Mouse (Mus musculus) CH12.LX (cell line): Measurements from ENCODE around the gene Hdc. TPM values are rescaled to one million over a fixed set of nuclear protein-coding genes. Genes with fewer than 3 reads are reported as not detected.
"Not testable (repeated sequence)": the region's sequence is repeated elsewhere in the genome, so short reads cannot be mapped to it uniquely, and the experiment has no call there.

Experiments
- DNase-seq: peaks from one replicate; pipeline ENCODE4 v3.0.0-alpha.2; 2013; ENCODE audit errors: extremely low read depth
- H3K27ac ChIP-seq: 2 replicates; pipeline ENCODE4 v1.5.1; 2012; ENCODE audit warnings: low read depth, mild to moderate bottlenecking, control low read depth, moderate library complexity; ENCODE audit not compliant: insufficient read depth
- H3K27me3 ChIP-seq: replicated peaks from 2 replicates; pipeline ENCODE3; 2012; ENCODE audit warnings: inconsistent platforms
- H3K36me3 ChIP-seq, 2 experiments: replicated peaks in 1 of 2; 2 replicates each; pipeline versions ENCODE3 to v1.6.1; 2012; ENCODE audit warnings: inconsistent platforms in 1 of 2, low read length in 1 of 2, mild to moderate bottlenecking in 1 of 2, mixed read lengths in 1 of 2, moderate library complexity in 1 of 2; ENCODE audit not compliant: control insufficient read depth in 1 of 2, insufficient read depth in 1 of 2
- H3K4me1 ChIP-seq, 2 experiments: 2 replicates each; pipeline ENCODE4 v1.6.1; 2012; ENCODE audit warnings: inconsistent platforms in 1 of 2, moderate library complexity in 1 of 2; ENCODE audit not compliant: insufficient read depth in 2 of 2, control insufficient read depth in 1 of 2
- H3K4me2 ChIP-seq: 2 replicates; pipeline ENCODE4 v1.6.1; 2012; ENCODE audit warnings: low read depth, mild to moderate bottlenecking, control low read depth; ENCODE audit not compliant: poor library complexity, insufficient read depth, severe bottlenecking
- H3K4me3 ChIP-seq, 3 experiments: fragments of 150-350 bp in 1 of 3; sonication (generic) in 1 of 3; replicated peaks in 1 of 3; 2 replicates each; pipeline versions ENCODE3 to v1.5.1; 2011 to 2012; ENCODE audit warnings: low read depth in 2 of 3, low read length in 2 of 3, mild to moderate bottlenecking in 2 of 3, moderate library complexity in 2 of 3, control low read depth in 1 of 3, improper control_type of control experiment in 1 of 3, inconsistent platforms in 1 of 3, mixed read lengths in 1 of 3; ENCODE audit not compliant: poor library complexity in 1 of 3
- H3K79me2 ChIP-seq: replicated peaks from 2 replicates; pipeline ENCODE4 v1.6.1; 2012; ENCODE audit warnings: mild to moderate bottlenecking, moderate library complexity; ENCODE audit not compliant: control insufficient read depth, poor library complexity, insufficient read depth, severe bottlenecking; ENCODE audit errors: extremely low read depth
- H3K9ac ChIP-seq: 2 replicates; pipeline ENCODE4 v1.6.1; 2012; ENCODE audit warnings: low read depth, mild to moderate bottlenecking, control low read depth, moderate library complexity; ENCODE audit not compliant: insufficient read depth
- H3K9me3 ChIP-seq: replicated peaks from 2 replicates; pipeline ENCODE3; 2012; ENCODE audit warnings: low read length, inconsistent platforms, mixed read lengths
- E2F4 ChIP-seq: IDR thresholded peaks from 2 replicates; pipeline ENCODE4 v1.6.1; 2011; ENCODE audit warnings: low read depth, low read length, improper control_type of control experiment; ENCODE audit not compliant: insufficient replicate concordance
- ELF1 ChIP-seq: IDR thresholded peaks from 2 replicates; pipeline ENCODE4 v1.6.1; 2014; ENCODE audit warnings: low read depth, mild to moderate bottlenecking, inconsistent platforms, low read length, improper control_type of control experiment
- EP300 ChIP-seq: IDR thresholded peaks from 2 replicates; pipeline ENCODE4 v1.6.1; 2011; ENCODE audit warnings: low read length, improper control_type of control experiment
- ETS1 ChIP-seq: conservative IDR thresholded peaks from 2 replicates; pipeline ENCODE4 v1.6.1; 2012; ENCODE audit warnings: low read depth, mild to moderate bottlenecking, inconsistent platforms, low read length, improper control_type of control experiment, moderate library complexity
- JUN ChIP-seq: IDR thresholded peaks from 2 replicates; pipeline ENCODE4 v1.6.1; 2011; ENCODE audit warnings: low read depth, mild to moderate bottlenecking, low read length, improper control_type of control experiment, moderate library complexity; ENCODE audit not compliant: insufficient read depth
- JUND ChIP-seq: conservative IDR thresholded peaks from 2 replicates; pipeline ENCODE4 v1.6.1; 2011; ENCODE audit warnings: low read depth, low read length, improper control_type of control experiment
- KAT2A ChIP-seq: IDR thresholded peaks from 2 replicates; pipeline ENCODE4 v1.6.1; 2012; ENCODE audit warnings: low read length, improper control_type of control experiment, inconsistent platforms; ENCODE audit not compliant: insufficient replicate concordance
- MAFK ChIP-seq: IDR thresholded peaks from 2 replicates; pipeline ENCODE4 v1.6.1; 2011; ENCODE audit warnings: low read length, improper control_type of control experiment; ENCODE audit not compliant: insufficient replicate concordance
- MXI1 ChIP-seq: IDR thresholded peaks from 2 replicates; pipeline ENCODE4 v1.6.1; 2011; ENCODE audit warnings: mild to moderate bottlenecking, low read depth, low read length, improper control_type of control experiment
- NELFE ChIP-seq: IDR thresholded peaks from 2 replicates; pipeline ENCODE4 v1.6.1; 2011; ENCODE audit warnings: low read depth, low read length, improper control_type of control experiment
- PAX5 ChIP-seq: IDR thresholded peaks from 2 replicates; pipeline ENCODE4 v1.6.1; 2012; ENCODE audit warnings: low read length, inconsistent platforms, mixed read lengths
- POLR2AphosphoS2 ChIP-seq: IDR thresholded peaks from 2 replicates; pipeline ENCODE4 v1.6.1; 2011; ENCODE audit warnings: low read depth, low read length, improper control_type of control experiment
- SIN3A ChIP-seq: IDR thresholded peaks from 2 replicates; pipeline ENCODE4 v1.6.1; 2012; ENCODE audit warnings: low read length, improper control_type of control experiment, inconsistent platforms
- SMC3 ChIP-seq: IDR thresholded peaks from 2 replicates; pipeline ENCODE4 v1.6.1; 2011; ENCODE audit warnings: low read depth, low read length, improper control_type of control experiment
- TCF12 ChIP-seq: IDR thresholded peaks from 2 replicates; pipeline ENCODE4 v1.6.1; 2014; ENCODE audit warnings: low read depth, mild to moderate bottlenecking, inconsistent platforms, low read length, improper control_type of control experiment
- ZMIZ1 ChIP-seq: IDR thresholded peaks from 2 replicates; pipeline ENCODE4 v1.6.1; 2012; ENCODE audit warnings: low read depth, mild to moderate bottlenecking, inconsistent platforms, low read length, improper control_type of control experiment
- dilution Hi-C: fragments of 300-500 bp; cut with MboI; formaldehyde crosslinking; loops from 2 replicates; pipeline ENCODE4 v1.14.3; 2020; ENCODE audit warnings: low sequenced_read_pairs; ENCODE audit not compliant: extremely low pct_unique_long_range_greater_than_20kb, extremely low pct_ligation_motif_present
- in situ Hi-C: fragments of 300-500 bp; cut with MboI; formaldehyde crosslinking; loops from 3 replicates; pipeline ENCODE4 v1.14.3; 2019; ENCODE audit warnings: low sequenced_read_pairs, low pct_ligation_motif_present, low pct_unique_long_range_greater_than_20kb, mixed read lengths
- polyA plus RNA-seq: library from polyadenylated mRNA; unstranded; fragments of >175 nt; gene quantifications from 2 replicates; pipeline ENCODE4 v1.2.1, GENCODE M21; 2012; ENCODE audit warnings: low read depth; ENCODE audit not compliant: insufficient read length
- total RNA-seq, 2 experiments: library from RNA; depleted of rRNA; stranded (reverse); fragments of 300-350 nt in 1 of 2; fragments of >200 nt in 1 of 2; gene quantifications; 2 replicates each; pipeline ENCODE4 v1.2.3; 2012 to 2014

The Hdc gene
- total and polyA plus RNA-seq, 3 experiments, result 1.5 to 1.8 (median 1.6) TPM

- dilution Hi-C loops (no loop called here), in situ Hi-C loops (no loop called here)
- no peaks in the 10 kb centered on the region; a peak in 1 of 4 replicates for H3K4me1 ChIP-seq
- H3K9ac ChIP-seq, result no peak overlapping the region
- H3K36me3 ChIP-seq, result no peaks in the 10 kb centered on the region
- H3K27me3 ChIP-seq, result no peaks in the 10 kb centered on the region
- no peaks in the 10 kb centered on the region for H3K79me2 ChIP-seq
- no peaks in the 10 kb centered on the region for H3K9me3 ChIP-seq
- H3K4me2 ChIP-seq, result no peak overlapping the region
- TF ChIP-seq ETS1 (no peak), JUN (no peak), ELF1 (no peak), EP300 (no peak), SMC3 (no peak), PAX5 (no peak), ZMIZ1 (no peak), SIN3A (no peak), KAT2A (no peak), MXI1 (no peak), E2F4 (no peak), POLR2AphosphoS2 (no peak), TCF12 (no peak), NELFE (no peak), MAFK (no peak), JUND (no peak)
- DNase-seq, result no peak
- H3K27ac ChIP-seq, result no peak overlapping the region
- H3K4me3 ChIP-seq, result no peak overlapping the region
Measured at GRCm38 (mm10) chr2:126615355-126615754, 3.7 kb downstream of the Hdc start.

GRCm38 (mm10) chr2:126609600-126609999 is 9.5 kb downstream of the Hdc start:
- H3K9ac ChIP-seq, H3K9me3 ChIP-seq, H3K4me1 ChIP-seq, H3K36me3 ChIP-seq, H3K4me2 ChIP-seq, H3K27me3 ChIP-seq, dilution Hi-C loops, DNase-seq, H3K4me3 ChIP-seq, H3K27ac ChIP-seq, H3K79me2 ChIP-seq: not testable (repeated sequence)
- in situ Hi-C loops, result loop anchor here (5.0 to 10.0 kb wide), 2 partner anchors 33 to 55 kb away; no protein-coding TSS in a partner anchor
